Mouse (Mus musculus) v-Abl transformed pro-B cells (cell line): ENCODE measurements around the gene 2210010C04Rik.

Source experiments
- in situ Hi-C, 2 experiments: fragments of 400-800 bp; cut with MboI; formaldehyde crosslinking; loops; one replicate each; pipeline ENCODE4 v1.15.1; 2025; ENCODE audit not compliant: unreplicated experiment in 2 of 2

2210010C04Rik gene

GRCm38 (mm10) chr6:41035409-41035808 is at the start of gene 2210010C04Rik:
TSS of gene 2210010C04Rik (minus strand) at chr6:41035509.
- in situ Hi-C loops, result loop anchor here in 1 of 2 experiments (25.0 kb wide), 2 partner anchors 1552 to 1827 kb away; partner anchors contain the start of gene Tcaf3

- in situ Hi-C loops, result no loop called here
Observed at GRCm38 (mm10) chr6:41080121-41080520, 44.8 kb upstream of the 2210010C04Rik start.

DNA sequence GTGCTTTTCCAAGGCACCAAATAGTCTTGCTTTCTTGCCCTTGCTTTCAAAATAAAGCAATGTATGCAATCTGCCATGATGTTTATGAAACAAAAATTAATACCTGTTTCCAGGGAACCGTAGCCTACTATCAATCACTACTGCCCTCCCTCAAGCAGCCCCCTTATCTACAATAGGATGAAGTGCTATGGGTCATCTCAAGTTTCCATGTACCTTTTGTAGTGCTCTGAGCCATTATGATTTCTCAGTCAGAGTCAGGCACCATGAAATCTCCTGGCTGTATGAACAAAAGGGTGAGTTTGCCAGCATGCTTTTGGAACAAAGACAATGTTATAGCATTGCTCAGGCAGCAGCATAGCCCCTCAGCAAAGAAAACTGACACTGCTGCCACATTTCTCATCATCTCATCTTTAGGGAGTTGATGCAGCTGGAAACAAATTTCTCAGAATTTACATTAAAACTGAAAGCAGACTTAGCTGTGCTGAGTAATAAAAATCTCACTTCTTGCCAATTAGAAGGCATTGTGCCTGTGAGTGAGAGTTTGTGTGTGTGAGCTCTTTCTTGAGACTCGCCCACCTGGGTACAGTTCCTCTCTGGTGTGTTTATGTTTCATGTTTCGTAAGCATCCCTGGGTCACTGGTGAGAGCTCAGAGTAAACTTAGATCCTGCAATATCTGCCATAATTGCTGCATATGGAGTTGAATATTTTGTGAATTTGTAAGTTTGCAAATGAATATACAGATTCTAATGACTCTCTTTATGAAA is 43.4 kb upstream of the 2210010C04Rik start:
- in situ Hi-C loops, result no loop called here

- in situ Hi-C loops, result no loop called here
Observed at GRCm38 (mm10) chr6:41075753-41076152, 40.4 kb upstream of the 2210010C04Rik start.

GRCm38 (mm10) chr6:41063332-41063731 is 28.0 kb upstream of the 2210010C04Rik start:
- in situ Hi-C loops, result loop anchor here (10.0 to 25.0 kb wide), 3 partner anchors 51 to 499 kb away; no protein-coding TSS in a partner anchor

DNA sequence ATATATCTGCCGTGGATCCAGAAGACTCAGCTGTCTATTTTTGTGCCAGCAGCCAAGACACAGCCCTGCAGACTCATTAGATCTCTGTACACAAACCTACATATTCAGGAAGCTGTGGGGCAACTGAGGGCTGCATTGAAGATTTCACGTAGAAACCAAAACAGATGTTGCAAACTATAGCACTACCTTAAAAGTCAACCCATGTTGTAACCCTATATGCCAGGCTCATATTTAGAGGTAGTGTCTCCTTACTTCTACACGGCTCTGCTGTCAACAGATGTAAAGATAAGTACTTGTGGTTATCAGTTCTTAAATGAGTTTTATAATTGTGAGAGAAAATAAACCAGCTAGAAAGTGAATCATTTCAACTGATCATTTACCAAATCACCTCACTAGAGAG is 27.4 kb upstream of the 2210010C04Rik start:
- in situ Hi-C loops, result loop anchor here (10.0 to 25.0 kb wide), 3 partner anchors 52 to 500 kb away; no protein-coding TSS in a partner anchor

DNA sequence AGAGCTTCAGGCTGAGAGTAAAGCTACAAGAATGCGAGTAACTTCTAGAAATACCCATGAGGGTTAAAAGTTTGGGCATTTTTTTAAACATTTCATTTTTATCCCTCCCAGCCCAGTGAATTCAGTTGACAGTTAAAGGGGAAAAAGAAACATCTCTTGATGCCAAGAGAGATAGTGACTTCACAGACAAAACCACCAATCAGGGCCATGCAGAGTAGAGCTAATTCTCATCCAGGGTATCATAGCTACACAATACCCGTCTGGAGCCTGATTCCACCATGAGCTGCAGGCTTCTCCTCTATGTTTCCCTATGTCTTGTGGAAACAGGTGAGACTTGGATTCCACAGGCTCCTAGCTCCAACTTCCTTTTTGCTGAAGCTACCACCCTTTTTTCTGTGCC is 26.8 kb upstream of the 2210010C04Rik start:
- in situ Hi-C loops, result loop anchor here (10.0 to 25.0 kb wide), 3 partner anchors 53 to 500 kb away; no protein-coding TSS in a partner anchor

DNA sequence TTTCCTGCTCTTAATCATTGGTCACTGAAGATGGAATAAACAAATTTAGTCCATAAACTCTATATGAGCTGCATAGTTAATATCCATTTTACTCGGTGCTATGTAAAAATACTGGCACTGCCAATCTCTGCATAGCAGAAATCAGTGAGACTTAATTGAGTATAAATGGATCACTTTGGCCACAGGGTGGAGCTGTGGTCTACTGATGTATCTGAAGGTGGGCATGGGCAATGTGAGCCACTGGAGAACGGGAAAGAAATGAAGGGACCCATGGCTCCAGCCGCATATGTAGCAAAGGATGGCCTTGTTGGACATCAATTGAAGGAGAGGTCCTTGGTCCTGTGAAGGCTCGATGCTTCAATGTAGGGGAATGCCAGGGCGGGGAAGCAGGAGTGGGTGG is 25.8 kb upstream of the 2210010C04Rik start:
- in situ Hi-C loops, result loop anchor here (10.0 to 25.0 kb wide), 3 partner anchors 54 to 501 kb away; no protein-coding TSS in a partner anchor

- in situ Hi-C loops, result loop anchor here (5.0 to 25.0 kb wide), 3 partner anchors 165 to 505 kb away; no protein-coding TSS in a partner anchor
Observed at GRCm38 (mm10) chr6:41057653-41058052, 22.3 kb upstream of the 2210010C04Rik start.

GRCm38 (mm10) chr6:41055581-41055980 is 20.3 kb upstream of the 2210010C04Rik start:
- in situ Hi-C loops, result loop anchor here (5.0 to 25.0 kb wide), 3 partner anchors 163 to 507 kb away; no protein-coding TSS in a partner anchor

GRCm38 (mm10) chr6:41054379-41054778 is 19.1 kb upstream of the 2210010C04Rik start:
- in situ Hi-C loops, result loop anchor here in 1 of 2 experiments (25.0 kb wide), 2 partner anchors 208 to 508 kb away; no protein-coding TSS in a partner anchor

DNA sequence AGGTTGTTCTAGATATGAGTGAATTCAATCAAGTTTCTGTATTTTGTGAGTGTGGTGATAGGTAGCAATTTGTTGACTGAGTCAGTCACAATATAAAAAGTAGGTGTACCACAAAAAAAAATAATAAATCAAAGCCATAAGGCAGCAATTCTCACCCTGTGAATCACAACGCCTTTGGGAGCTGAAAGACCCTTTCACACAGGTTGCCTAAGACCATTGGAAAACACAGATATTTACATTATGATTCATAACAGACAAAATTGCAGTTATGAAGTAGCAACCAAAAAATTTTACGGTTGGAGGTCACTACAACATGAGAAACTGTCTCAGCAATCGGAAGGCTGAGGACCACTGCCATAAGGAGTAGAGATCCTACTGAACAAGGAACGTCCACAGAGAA is 16.5 kb upstream of the 2210010C04Rik start:
- in situ Hi-C loops, result loop anchor here in 1 of 2 experiments (25.0 kb wide), 2 partner anchors 210 to 510 kb away; no protein-coding TSS in a partner anchor

- in situ Hi-C loops, result loop anchor here (5.0 to 25.0 kb wide), 6 partner anchors 151 to 1814 kb away; partner anchors contain the start of genes Casp2 (in 1 of the 2), Tcaf3 (in 1 of the 2) and Tmem139 (in 1 of the 2)
Observed at GRCm38 (mm10) chr6:41048602-41049001, 13.3 kb upstream of the 2210010C04Rik start.

- in situ Hi-C loops, result loop anchor here (5.0 to 25.0 kb wide), 6 partner anchors 151 to 1814 kb away; partner anchors contain the start of genes Casp2 (in 1 of the 2), Tcaf3 (in 1 of the 2) and Tmem139 (in 1 of the 2)
Observed at GRCm38 (mm10) chr6:41047961-41048360, 12.7 kb upstream of the 2210010C04Rik start.

- in situ Hi-C loops, result loop anchor here (5.0 to 25.0 kb wide), 6 partner anchors 150 to 1815 kb away; partner anchors contain the start of genes Casp2 (in 1 of the 2), Tcaf3 (in 1 of the 2) and Tmem139 (in 1 of the 2)
Observed at GRCm38 (mm10) chr6:41047202-41047601, 11.9 kb upstream of the 2210010C04Rik start.

DNA sequence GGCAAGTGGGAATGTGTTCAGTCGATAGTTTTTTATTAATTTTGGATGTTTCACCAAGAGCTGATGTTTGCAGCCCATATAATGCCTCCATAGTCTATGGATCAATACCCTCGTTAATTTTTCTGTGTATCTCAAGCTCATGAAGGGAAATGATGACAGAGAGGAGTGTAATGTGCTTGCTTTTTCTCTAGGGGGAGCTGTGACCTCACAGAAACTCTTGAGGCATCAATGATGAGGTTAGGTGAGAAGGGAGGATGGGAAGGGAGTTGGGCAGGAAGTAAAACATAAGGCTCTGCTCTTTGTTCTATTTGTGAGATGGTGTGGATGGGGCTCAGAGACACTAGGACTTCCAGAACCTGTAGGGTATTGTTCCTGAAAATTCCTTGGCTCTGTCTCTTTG is 11.2 kb upstream of the 2210010C04Rik start:
- in situ Hi-C loops, result loop anchor here (5.0 to 25.0 kb wide), 6 partner anchors 149 to 1816 kb away; partner anchors contain the start of genes Casp2 (in 1 of the 2), Tcaf3 (in 1 of the 2) and Tmem139 (in 1 of the 2)

DNA sequence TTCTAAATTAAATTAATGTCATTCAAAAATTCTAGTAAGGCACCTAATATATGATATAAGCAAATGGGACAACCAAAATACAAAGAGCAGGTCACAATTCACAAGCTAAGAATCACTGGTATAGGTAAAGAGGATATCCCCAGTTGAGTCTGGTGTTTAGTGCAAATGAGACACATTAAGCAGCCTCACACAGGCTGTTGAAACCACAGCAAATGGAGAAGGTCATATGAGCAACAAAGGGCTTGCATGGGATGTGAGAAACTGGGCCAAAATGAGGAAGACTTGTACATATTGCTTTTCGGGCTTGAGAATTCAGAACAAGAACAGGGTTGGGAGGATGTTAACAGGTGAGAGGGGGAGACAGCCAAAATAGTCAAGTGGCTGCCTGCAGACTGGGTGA is 9.4 kb upstream of the 2210010C04Rik start:
- in situ Hi-C loops, result loop anchor here (5.0 to 25.0 kb wide), 6 partner anchors 147 to 1818 kb away; partner anchors contain the start of genes Casp2 (in 1 of the 2), Tcaf3 (in 1 of the 2) and Tmem139 (in 1 of the 2)

DNA sequence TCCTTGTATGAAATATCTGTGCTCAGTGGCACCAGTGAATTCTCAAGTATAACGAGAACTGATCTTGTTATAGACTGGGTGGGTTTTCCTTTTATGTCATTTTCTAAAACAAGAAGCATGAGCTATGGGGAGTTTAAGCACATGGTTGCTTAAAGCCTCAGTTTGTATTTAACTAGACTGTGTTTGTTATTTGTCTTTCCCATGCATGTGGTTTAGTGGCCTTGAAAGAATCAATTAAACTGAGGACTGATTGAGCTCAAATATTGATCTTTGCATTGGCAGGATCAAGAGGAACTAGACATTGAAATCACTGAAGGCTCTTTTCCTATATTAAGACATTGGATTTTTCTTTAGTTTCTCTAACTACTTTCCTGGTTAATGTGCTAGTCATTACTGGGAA is 9.0 kb upstream of the 2210010C04Rik start:
- in situ Hi-C loops, result loop anchor here (10.0 to 25.0 kb wide), 4 partner anchors 220 to 1818 kb away; partner anchors contain the start of genes Casp2 (in 1 of the 2), Tcaf3 (in 1 of the 2) and Tmem139 (in 1 of the 2)

GRCm38 (mm10) chr6:41032802-41033201 is 2.5 kb downstream of the 2210010C04Rik start:
- in situ Hi-C loops, result loop anchor here in 1 of 2 experiments (25.0 kb wide), 2 partner anchors 1554 to 1829 kb away; partner anchors contain the start of gene Tcaf3

GRCm38 (mm10) chr6:41032231-41032630 is 3.1 kb downstream of the 2210010C04Rik start:
- in situ Hi-C loops, result loop anchor here in 1 of 2 experiments (25.0 kb wide), 2 partner anchors 1555 to 1830 kb away; partner anchors contain the start of gene Tcaf3
